Mouse (Mus musculus) heart, embryonic 15.5 days (tissue): Measurements from ENCODE around the gene Usp53. TPM values are rescaled to one million over a fixed set of nuclear protein-coding genes. Genes with fewer than 3 reads are reported as not detected.

Experiments
- microRNA-seq: library from miRNA; unstranded; fragments of <30 nt; microRNA quantifications from one replicate; pipeline ENCODE4, GENCODE M21; 2016
- polyA plus RNA-seq: library from polyadenylated mRNA; unstranded; fragments of >200 nt; fragmentation: Nextera tagmentation; extraction: Ambion mirVana; gene quantifications from 2 replicates; pipeline ENCODE4 v1.2.1, GENCODE M21; 2015

Usp53 gene
- polyA plus RNA-seq, 1 experiment from 2014 or later, result 6.3 TPM

Small RNAs within 50 kb of the gene (microRNA-seq; reads per million reads assigned to microRNA genes)
- gene Gm22066, result not detected

Other genes starting within 250 kb of the Usp53 start
- 0.30 TPM in 1 of 2 replicates, not detected in the other for gene Fabp2, start 89.4 kb downstream of the Usp53 start, polyA plus RNA-seq
- gene Gm10959, start 65.2 kb downstream of the Usp53 start, polyA plus RNA-seq, result not detected in 2 replicates
- gene 1810037I17Rik, start 60.3 kb downstream of the Usp53 start, polyA plus RNA-seq, result 93.3 and 124 TPM in 2 replicates
- 178 and 261 TPM in 2 replicates for gene Myoz2, start 50.5 kb upstream of the Usp53 start, polyA plus RNA-seq